Mouse (Mus musculus) adrenal gland, postnatal 36 days (tissue): ENCODE data around the gene Ovol3. TPM values are rescaled to one million over a fixed set of nuclear protein-coding genes. Genes with fewer than 3 reads are reported as not detected.
A peak's percentile ranks its signal among the peaks of the same experiment; 100 is the strongest.
"Not testable (repeated sequence)": the region's sequence is repeated elsewhere in the genome, so short reads cannot be mapped to it uniquely, and the experiment has no call there.

Experiments
- DNase-seq, 2 experiments: peaks; one replicate each; pipeline ENCODE4 v3.0.0; 2021; ENCODE audit warnings: mixed read lengths in 1 of 2
- long read RNA-seq, 2 experiments: library from polyadenylated mRNA; stranded (forward); transcript quantifications; one replicate each; pipeline ENCODE4 v2.0.0; 2021; ENCODE audit warnings: borderline sequencing depth in 2 of 2
- total RNA-seq, 2 experiments: library from RNA; stranded (reverse); gene quantifications; 2 replicates each; pipeline ENCODE4 v1.2.3; 2021

The Ovol3 gene
- total RNA-seq = not detected
- long read RNA-seq, experiment 1 = 0 reads
- long read RNA-seq, experiment 2 = 0 reads

GRCm38 (mm10) chr7:30235625-30236024, at the start of gene Ovol3:
Gene Ovol3 (minus strand): TSS chr7:30235725.
- no peak for DNase-seq

GRCm38 (mm10) chr7:30282740-30283139, 47.2 kb upstream of the Ovol3 start:
- DNase-seq = no peak

- DNase-seq = no peak
Measured at GRCm38 (mm10) chr7:30281522-30281921, 46.0 kb upstream of the Ovol3 start.

- peak; percentile 86 to 87 for DNase-seq
Measured at GRCm38 (mm10) chr7:30280670-30281138, 45.2 kb upstream of the Ovol3 start.

- peak; percentile 93 to 96 for DNase-seq
Measured at GRCm38 (mm10) chr7:30279951-30280669, 44.6 kb upstream of the Ovol3 start, which contains the start of the genes Thap8 and Wdr62. Gene Thap8 (plus strand): TSS chr7:30280094. Gene Wdr62 (minus strand): TSS chr7:30280419.

- DNase-seq = no peak
Measured at GRCm38 (mm10) chr7:30279536-30279935, 44.0 kb upstream of the Ovol3 start.

- DNase-seq = no peak
Measured at GRCm38 (mm10) chr7:30278911-30279310, 43.4 kb upstream of the Ovol3 start.

- DNase-seq = no peak
Measured at GRCm38 (mm10) chr7:30274383-30274782, 38.9 kb upstream of the Ovol3 start.

GRCm38 (mm10) chr7:30269641-30270040, 34.1 kb upstream of the Ovol3 start:
- DNase-seq = no peak

- DNase-seq = no peak
Measured at GRCm38 (mm10) chr7:30266780-30267179, 31.3 kb upstream of the Ovol3 start.

- no peak for DNase-seq
Measured at GRCm38 (mm10) chr7:30265935-30266334, 30.4 kb upstream of the Ovol3 start.

GRCm38 (mm10) chr7:30265531-30265930, 30.0 kb upstream of the Ovol3 start:
- no peak for DNase-seq

- DNase-seq = peak in 1 of 2 experiments; percentile 40
Measured at GRCm38 (mm10) chr7:30265041-30265440, 29.5 kb upstream of the Ovol3 start.

- DNase-seq = peak; percentile 24 to 59
Measured at GRCm38 (mm10) chr7:30251956-30252954, 16.7 kb upstream of the Ovol3 start.

GRCm38 (mm10) chr7:30237374-30237773, 1.8 kb upstream of the Ovol3 start:
- DNase-seq = not testable (repeated sequence)

- no peak for DNase-seq
Measured at GRCm38 (mm10) chr7:30235091-30235490, 434 bp downstream of the Ovol3 start.

- peak in 1 of 2 experiments; percentile 51 for DNase-seq
Measured at GRCm38 (mm10) chr7:30234276-30234858, 1.2 kb downstream of the Ovol3 start.

GRCm38 (mm10) chr7:30233387-30233786, 2.1 kb downstream of the Ovol3 start:
- peak in 1 of 2 experiments; percentile 27 for DNase-seq

- DNase-seq = peak; percentile 57 to 74
Measured at GRCm38 (mm10) chr7:30232631-30233148, 2.8 kb downstream of the Ovol3 start.

GRCm38 (mm10) chr7:30231669-30232454, 3.7 kb downstream of the Ovol3 start, which contains the start of the genes Polr2i and Tbcb:
Gene Polr2i (plus strand): TSS chr7:30231948.
Gene Tbcb (minus strand): TSS chr7:30232272.
- peak; percentile 97 to 98 for DNase-seq

GRCm38 (mm10) chr7:30231328-30231668, 4.2 kb downstream of the Ovol3 start:
- DNase-seq = no peak
